Comparison of ENCODE assay signal across 9 mouse cellular contexts in the genomic region with DNA sequence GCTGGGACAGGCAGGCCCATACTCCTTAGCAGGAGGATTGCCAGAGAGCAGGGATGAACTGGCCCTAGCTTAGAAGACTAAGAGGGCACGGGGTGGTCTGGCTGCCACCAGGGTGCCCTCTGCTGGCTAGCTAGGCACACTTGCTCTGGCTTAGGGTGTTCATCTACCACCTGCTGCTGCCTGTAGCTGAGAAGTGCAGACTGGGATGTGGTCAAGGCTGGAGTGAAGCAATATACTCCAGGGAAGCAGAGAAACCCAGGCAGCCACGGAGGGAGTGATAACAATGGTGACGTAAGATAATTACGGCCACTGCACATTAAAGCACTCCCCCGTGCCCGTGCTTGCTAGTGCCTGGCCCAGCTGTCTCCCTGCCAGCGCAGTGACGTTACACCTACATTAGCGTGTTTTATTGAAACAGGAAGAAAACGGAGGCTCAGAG. TPM values are rescaled to one million over a fixed set of nuclear protein-coding genes. Genes with fewer than 3 reads are reported as not detected.
DNase-seq lines count a peak whose midpoint lies in the region; ATAC-seq and TF ChIP-seq lines count a peak whose summit lies in the region.
"Had no signal": no experiment of that assay in that cellular context is flagged by ENCODE, and none has a peak within 500 bp of the region (broad histone marks: within the 10 kb centered on the region; RNA-seq: fewer than 3 reads in every experiment).

No protein-coding gene starts in this region.

- no peak overlapping the region for H3K4me3 ChIP-seq in ES-Bruce4 (ENCODE audit: low read depth, low read length)
- no peak overlapping the region for H3K4me3 ChIP-seq in forebrain, postnatal 0 days (ENCODE audit: low read depth, low read length)
- H3K4me3 ChIP-seq in intestine, embryonic 14.5 days (ENCODE audit: low read depth, low read length) = no peak overlapping the region

- no peak overlapping the region for H3K4me2 ChIP-seq in forebrain, postnatal 0 days (ENCODE audit: low read depth)
- H3K4me2 ChIP-seq in intestine, embryonic 14.5 days (ENCODE audit: low read length) = no peak overlapping the region

- peaks cover 3% of the 10 kb centered on the region for H3K27me3 ChIP-seq in ES-Bruce4 (ENCODE audit: control insufficient read depth, insufficient read depth, low read length, poor library complexity, severe bottlenecking)
- H3K27me3 ChIP-seq in forebrain, postnatal 0 days (ENCODE audit: insufficient read depth, low read length) = peaks cover 7% of the 10 kb centered on the region; the same call in 1 of the 2 replicates
- H3K27me3 ChIP-seq in intestine, embryonic 14.5 days (replicated peaks; ENCODE audit: control insufficient read depth, insufficient read depth, low read length) = peaks cover 48% of the 10 kb centered on the region
- H3K27me3 ChIP-seq: Patski had no signal

- TF ChIP-seq POLR2A in ES-Bruce4 (IDR thresholded peaks at IDR 0.05; ENCODE audit: insufficient read depth, low read length) = no peak

- 0 out of 2 replicates have a peak, but pooled peaks have one; percentile 0 for TF ChIP-seq EP300 in ES-Bruce4 (IDR thresholded peaks at IDR 0.05; ENCODE audit: insufficient read depth, low read depth, low read length)

- DNase-seq in frontal cortex, postnatal 36 days (ENCODE audit: low spot score in 2 of 2) = no peak
- DNase-seq in forebrain, postnatal 0 days = peak; percentile 33
- DNase-seq in intestine, embryonic 14.5 days (ENCODE audit: low spot score) = no peak
- peak; percentile 40 for DNase-seq in neural tube, embryonic 10.5 days (ENCODE audit: extremely low spot score, low spot score)
- DNase-seq in frontal cortex, postnatal 25 days (ENCODE audit: low spot score in 2 of 2) = no peak
- DNase-seq in right cerebral cortex, postnatal 36 days (ENCODE audit: low spot score in 2 of 2) = no peak

- no peaks in the 10 kb centered on the region for H3K4me1 ChIP-seq in ES-Bruce4 (ENCODE audit: control insufficient read depth, insufficient read depth, low read length)
- H3K4me1 ChIP-seq in forebrain, postnatal 0 days (ENCODE audit: insufficient read depth) = no peaks in the 10 kb centered on the region
- peaks cover 4% of the 10 kb centered on the region; the same call in 1 of the 2 replicates for H3K4me1 ChIP-seq in intestine, embryonic 14.5 days (replicated peaks; ENCODE audit: control insufficient read depth, insufficient read depth, low read length)

- TF ChIP-seq CTCF in ES-Bruce4 (IDR thresholded peaks at IDR 0.05; ENCODE audit: low read depth, low read length) = peak; percentile 79
- TF ChIP-seq CTCF in forebrain, postnatal 0 days (IDR thresholded peaks at IDR 0.05; ENCODE audit: low read depth) = peak; percentile 64

- 0 out of 2 replicates have a peak, but pooled peaks have one; percentile 3 for ATAC-seq in frontal cortex, adult (ENCODE audit: low TSS enrichment)
- peak; percentile 43; the same call in 1 of the 2 replicates for ATAC-seq in forebrain, postnatal 0 days
- peak; percentile 69 for ATAC-seq in intestine, embryonic 14.5 days (replicated peaks; ENCODE audit: low FRiP score, low TSS enrichment, low read depth)
- ATAC-seq: Patski had no signal

- no peaks in the 10 kb centered on the region for H3K9me3 ChIP-seq in ES-Bruce4 (replicated peaks; ENCODE audit: control insufficient read depth, insufficient read depth, low read length, poor library complexity, severe bottlenecking)
- no peaks in the 10 kb centered on the region for H3K9me3 ChIP-seq in forebrain, postnatal 0 days (ENCODE audit: low read length)
- no peaks in the 10 kb centered on the region for H3K9me3 ChIP-seq in intestine, embryonic 14.5 days (ENCODE audit: control insufficient read depth, low read length)

- H3K27ac ChIP-seq in ES-Bruce4 (ENCODE audit: insufficient read depth, low read length) = no peak overlapping the region
- H3K27ac ChIP-seq in forebrain, postnatal 0 days (ENCODE audit: low read depth, low read length) = no peak overlapping the region
- H3K27ac ChIP-seq in intestine, embryonic 14.5 days (ENCODE audit: low read depth) = no peak overlapping the region

- H3K36me3 ChIP-seq in ES-Bruce4 (ENCODE audit: control insufficient read depth, insufficient read depth, low read length, poor library complexity, severe bottlenecking) = no peaks in the 10 kb centered on the region
- no peaks in the 10 kb centered on the region for H3K36me3 ChIP-seq in forebrain, postnatal 0 days (ENCODE audit: insufficient read depth)
- no peaks in the 10 kb centered on the region for H3K36me3 ChIP-seq in intestine, embryonic 14.5 days (ENCODE audit: control insufficient read depth, insufficient read depth, low read length)

- WGBS in forebrain, postnatal 0 days = 33% methylated on average over 10 of the region's 10 CpGs
- WGBS in intestine, embryonic 14.5 days = 27% methylated on average over 10 of the region's 10 CpGs

- H3K9ac ChIP-seq in ES-Bruce4 (ENCODE audit: low read depth, poor library complexity, severe bottlenecking) = no peak overlapping the region
- no peak overlapping the region for H3K9ac ChIP-seq in forebrain, postnatal 0 days
- H3K9ac ChIP-seq in intestine, embryonic 14.5 days (ENCODE audit: low read length) = no peak overlapping the region

RNA-seq across cellular contexts. Expression of gene Ntng2, which starts 7.4 kb away (rescaled TPM):
- polyA plus RNA-seq in ES-Bruce4 (2011; ENCODE audit: insufficient read depth, insufficient read length, low read depth, missing spikeins) = 0.30 TPM in 1 of 2 replicates, not detected in the other
- total RNA-seq in forebrain, postnatal 0 days (2014; rRNA removed) = 33.0 and 33.6 TPM in 2 replicates
- 8.0 and 8.6 TPM in 2 replicates for polyA plus RNA-seq in forebrain, postnatal 0 days (2015; fragmentation: Nextera tagmentation; extraction: Ambion mirVana)
- 0.14 and 1.2 TPM in 2 replicates for polyA plus RNA-seq in intestine, embryonic 14.5 days (2014; fragmentation: Nextera tagmentation; extraction: Ambion mirVana)

Comparison
In these comparisons a context has a peak if more than half of its experiments do, and no peak if none do; other contexts are left out.
1. ATAC-seq: peak in every context shown above with its lines; median percentile 69 in intestine, embryonic 14.5 days; 43 in forebrain, postnatal 0 days; 3 in frontal cortex, adult.
2. DNase-seq: peak in forebrain, postnatal 0 days (single experiment) and neural tube, embryonic 10.5 days (single experiment); none in frontal cortex, postnatal 36 days (0 of 2), intestine, embryonic 14.5 days (single experiment), frontal cortex, postnatal 25 days (0 of 2) and right cerebral cortex, postnatal 36 days (0 of 2).